Mouse (Mus musculus): ENCODE measurements around the gene Zfp345.
A peak's percentile ranks its signal among the peaks of the same experiment; 100 is the strongest.
"Not testable (repeated sequence)": the region's sequence is repeated elsewhere in the genome, so short reads cannot be mapped to it uniquely, and the experiment has no call there.

Zfp345 gene

GRCm38 (mm10) chr2:150484939-150485778, at the start of gene Zfp345:
Zfp345 (minus strand) TSS chr2:150485091.
- DNase-seq: not testable (repeated sequence)

GRCm38 (mm10) chr2:150525703-150526207, 40.9 kb upstream of the Zfp345 start:
- peak; percentile 4 for DNase-seq

DNA sequence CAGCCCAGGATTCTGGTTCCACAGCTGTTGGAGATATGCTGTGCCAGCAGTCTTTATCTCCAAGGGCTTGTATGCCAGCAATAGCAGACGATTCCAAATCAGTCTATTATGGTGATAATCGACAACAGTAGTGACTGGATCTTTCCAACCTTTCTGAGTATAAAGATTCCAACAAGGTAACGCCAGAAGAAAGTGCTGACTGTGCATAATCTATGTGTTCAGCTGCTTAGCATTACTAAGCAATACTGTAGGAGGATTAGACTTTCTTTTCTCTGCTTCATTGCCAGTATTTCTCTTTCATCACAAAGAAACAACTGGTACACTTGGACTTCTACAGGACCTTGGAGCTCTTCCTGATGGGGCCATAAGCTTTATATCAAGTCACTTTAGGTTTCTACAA, 27.9 kb upstream of the Zfp345 start:
- no peak for DNase-seq

- DNase-seq: peak; percentile 3
Observed at GRCm38 (mm10) chr2:150500124-150500973, 15.5 kb upstream of the Zfp345 start.

DNA sequence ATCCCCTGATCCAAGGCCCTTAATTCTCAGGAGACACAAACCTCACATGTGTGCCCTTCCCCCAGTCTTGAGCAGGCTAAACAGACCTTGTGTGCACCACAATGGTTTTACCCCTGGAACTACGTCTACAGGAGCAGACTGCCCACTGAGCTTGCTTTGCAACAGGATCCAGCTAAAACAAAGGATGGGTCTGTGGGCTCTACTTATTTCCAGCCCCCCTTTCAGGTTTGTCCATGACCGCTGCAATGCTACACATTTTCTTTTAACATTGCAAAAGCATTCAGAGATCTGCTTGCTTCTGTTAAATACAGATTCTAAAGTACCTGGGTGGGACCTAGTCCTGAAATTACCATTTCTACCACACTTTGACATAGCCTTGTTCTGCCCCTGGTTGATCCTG, 8.1 kb upstream of the Zfp345 start:
- DNase-seq: no peak

GRCm38 (mm10) chr2:150451180-150451919, 33.5 kb downstream of the Zfp345 start, which contains the start of gene Zfp442:
Zfp442 (minus strand) TSS chr2:150451486.
- DNase-seq: peak; percentile 45

DNA sequence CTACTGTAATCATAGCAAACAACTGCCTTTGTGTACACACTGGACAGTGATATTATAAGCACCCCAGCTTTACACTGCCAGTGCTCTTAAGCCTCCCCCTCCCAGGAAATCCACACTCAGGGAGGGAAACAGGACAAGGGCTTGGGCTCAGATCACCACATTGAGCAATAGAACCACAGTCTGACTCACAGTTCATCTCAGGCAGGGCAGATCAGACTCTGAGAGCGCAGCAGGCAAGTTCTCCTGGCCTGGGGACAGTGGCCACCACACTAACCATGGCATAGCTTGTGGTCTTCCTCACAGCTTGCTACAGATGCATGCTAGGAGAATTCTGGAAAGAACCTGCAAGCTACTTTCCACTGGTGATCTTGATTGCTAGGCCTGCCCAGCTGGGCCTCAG, 45.8 kb downstream of the Zfp345 start:
- not testable (repeated sequence) for DNase-seq
